Mouse (Mus musculus): ENCODE data around the gene Tmed10. TPM values are rescaled to one million over a fixed set of nuclear protein-coding genes. Genes with fewer than 3 reads are reported as not detected.

Tmed10 gene
- total RNA-seq (2021): 100 to 1,000 TPM; 291 to 336 TPM
- long read RNA-seq, experiment 1, transcript Tmed10-201 (5 exons, 1,482 nt): major isoform, 409 of 558 reads
- long read RNA-seq, experiment 1, partial matches to known transcripts: 6 of 558 reads
- long read RNA-seq, experiment 1, other reads (novel, unspliced or antisense): 140 of 558 reads
- long read RNA-seq, experiment 2, transcript Tmed10-201 (5 exons, 1,482 nt): major isoform, 99 of 135 reads
- long read RNA-seq, experiment 2, partial matches to known transcripts: 1 of 135 reads
- long read RNA-seq, experiment 2, other reads (novel, unspliced or antisense): 35 of 135 reads

DNA sequence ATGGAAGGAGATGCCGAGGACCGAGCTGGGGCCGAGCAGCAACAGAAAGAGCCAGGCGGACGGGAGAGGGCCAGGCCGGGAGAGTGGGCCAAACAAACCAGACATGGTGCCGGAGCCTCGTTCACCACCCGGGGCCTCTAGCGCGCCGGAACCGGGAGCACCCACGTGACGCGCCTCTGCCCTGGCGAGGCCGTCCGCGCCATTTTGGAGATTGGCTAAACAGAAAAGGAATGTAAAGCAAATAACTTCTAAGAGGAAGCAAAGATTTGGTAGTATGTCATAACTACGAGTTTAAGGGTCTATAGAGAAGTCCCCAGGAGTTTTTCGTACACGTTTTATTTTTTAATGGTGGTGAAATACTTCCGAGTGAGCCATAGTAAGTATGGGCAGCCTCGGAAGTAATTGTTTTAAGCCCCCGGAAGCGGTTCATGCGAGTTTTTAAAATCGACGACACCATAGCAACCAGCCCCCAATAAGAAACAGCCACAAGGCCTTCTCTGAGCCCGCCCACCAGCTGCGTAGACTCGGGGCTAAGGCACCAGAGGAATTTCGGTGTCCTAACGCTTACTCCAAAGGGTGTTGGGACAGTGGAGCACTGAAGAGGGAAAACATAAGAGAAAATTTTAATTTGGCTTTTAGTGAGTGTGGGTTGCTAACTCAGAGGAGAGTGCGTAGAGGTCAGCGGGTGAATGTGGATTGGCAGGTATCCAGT lies at the start of gene Tmed10:
Gene Tmed10, minus strand, starts transcription at position 287 of the 712 bp plus-strand sequence.
- peak; percentile 92 to 93 for DNase-seq

DNA sequence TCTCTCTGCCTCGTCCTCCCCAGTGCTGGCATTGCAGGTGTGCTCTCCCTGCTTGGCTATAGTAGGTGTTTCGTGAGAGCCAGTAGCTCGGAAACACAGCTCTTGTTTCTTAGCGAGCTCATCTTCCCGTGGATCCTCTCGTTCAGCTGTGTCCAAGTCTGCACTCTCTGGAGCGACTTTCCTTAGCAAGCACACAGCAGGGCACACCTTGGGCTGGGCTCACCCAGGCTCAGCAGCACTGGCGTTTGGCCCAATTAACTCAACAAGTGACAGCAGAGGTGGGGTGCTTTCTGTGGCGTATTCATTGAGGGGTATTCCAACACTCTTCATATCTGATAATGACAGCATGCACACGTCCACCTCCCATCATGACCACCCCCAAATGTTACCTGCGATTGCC lies 48.6 kb upstream of the Tmed10 start:
- DNase-seq: no peak

DNA sequence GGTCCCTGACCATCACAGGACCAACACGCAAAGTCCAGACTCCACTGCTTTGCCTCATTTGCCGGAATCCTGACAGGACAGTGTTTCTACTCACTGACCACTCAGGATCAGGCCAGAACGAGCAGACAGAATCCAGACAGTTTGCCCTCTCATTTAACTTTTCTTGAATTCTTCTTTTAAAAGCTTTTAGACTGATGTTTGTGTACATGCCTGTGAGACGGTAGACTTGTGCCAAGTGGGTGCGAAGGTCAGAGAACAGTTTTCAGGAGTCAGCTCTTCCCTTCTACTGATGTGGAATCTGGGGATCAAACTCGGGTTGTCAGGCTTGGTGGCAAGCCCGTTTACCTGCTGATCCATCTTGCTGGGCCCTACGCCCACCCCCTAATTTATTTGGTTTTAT lies 47.9 kb upstream of the Tmed10 start:
- no peak for DNase-seq

DNA sequence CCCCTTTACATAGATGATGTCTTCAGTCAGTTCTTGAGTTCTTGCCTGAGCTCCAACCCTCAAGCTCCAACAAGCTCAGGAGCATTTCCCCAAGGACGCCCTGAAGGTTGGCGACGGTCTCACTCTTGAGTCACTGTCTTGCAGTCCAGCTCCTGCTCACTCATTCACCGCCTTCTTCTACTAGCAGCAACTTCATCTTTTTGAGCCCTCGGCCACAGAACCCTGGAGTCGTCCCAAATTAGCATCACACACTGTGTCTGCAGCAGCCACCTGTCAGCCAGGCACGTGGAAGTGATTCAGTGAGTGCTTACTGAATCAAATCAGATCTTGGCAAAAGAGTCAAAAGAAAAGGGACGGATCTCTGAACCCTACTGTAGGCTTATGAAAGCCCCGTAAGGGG lies 46.3 kb upstream of the Tmed10 start:
- no peak for DNase-seq

DNA sequence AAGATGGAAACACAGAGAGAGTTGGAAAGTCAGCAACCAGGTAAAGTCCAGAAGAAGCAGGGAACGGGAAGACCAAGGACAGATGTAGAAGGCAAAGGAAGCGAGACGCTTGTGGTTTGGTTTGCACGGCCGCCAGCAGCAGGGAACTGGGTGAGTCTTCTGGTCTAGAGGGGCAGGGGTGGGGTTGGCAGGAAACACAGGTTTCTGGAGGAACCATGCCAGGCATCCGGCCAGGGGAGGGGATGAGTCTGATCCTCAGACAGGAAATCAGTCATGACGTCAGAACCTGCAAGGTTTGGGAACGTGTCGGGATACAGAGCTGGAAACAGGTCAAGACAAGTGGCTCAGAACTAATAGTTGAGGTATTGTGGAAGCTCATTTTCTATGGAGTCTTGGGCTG lies 43.2 kb upstream of the Tmed10 start:
- peak; percentile 55 to 57 for DNase-seq

DNA sequence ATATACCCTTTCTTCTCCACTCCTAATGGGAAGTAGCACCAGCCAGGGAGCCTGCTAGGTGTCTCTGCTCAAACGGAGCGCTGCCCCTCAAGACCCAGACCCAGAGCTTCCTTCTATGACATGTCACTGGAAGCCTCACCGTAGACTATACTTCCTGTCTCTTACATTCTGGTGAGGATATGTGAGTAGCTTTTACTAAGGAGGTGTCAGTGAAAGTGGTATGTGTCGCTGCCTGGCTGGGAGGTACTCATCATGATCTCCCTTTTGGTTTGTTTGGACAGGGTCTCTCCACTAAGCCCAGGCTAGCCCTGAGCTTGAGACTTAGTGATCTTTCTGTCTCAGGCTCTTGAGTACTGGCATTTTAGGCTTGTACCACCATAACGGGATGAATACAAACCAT lies 41.7 kb upstream of the Tmed10 start:
- DNase-seq: no peak

DNA sequence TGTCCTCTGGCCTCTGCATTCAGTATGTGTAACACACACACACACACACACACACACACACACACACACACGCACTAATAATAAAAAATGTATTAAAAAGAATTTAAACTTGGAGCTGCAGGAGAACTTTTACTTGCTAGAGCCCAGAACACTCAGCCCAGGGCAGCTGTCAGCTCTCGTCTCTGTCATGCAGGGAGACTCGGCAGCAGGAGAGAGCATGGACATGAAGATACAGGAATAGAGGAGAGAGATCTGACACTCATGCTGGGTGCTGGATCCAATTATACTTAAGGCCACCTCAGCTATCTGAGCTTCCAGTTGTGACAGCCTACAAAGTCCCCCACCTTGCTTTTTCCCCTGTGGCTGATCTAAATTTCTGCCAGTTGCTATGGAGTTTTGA lies 41.2 kb upstream of the Tmed10 start:
- DNase-seq: no peak

DNA sequence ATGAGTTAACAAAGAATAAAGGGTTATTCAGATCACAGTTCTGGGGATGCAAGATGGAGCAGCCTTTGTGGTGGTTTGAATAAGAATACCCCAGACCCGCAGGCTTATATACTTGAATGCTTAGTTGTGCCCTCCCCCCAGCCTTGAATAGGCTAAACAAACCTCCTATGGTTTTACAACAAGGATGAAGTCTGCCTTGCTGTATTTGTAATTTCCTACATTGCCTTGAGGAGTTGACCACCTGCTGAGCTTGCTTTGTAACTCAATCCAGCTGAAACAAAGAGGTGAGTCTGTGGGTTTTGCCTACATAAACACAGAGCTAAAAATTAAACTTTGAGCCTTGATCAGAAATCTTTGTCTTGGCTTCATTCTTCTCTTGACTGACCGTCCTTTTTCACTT lies 36.5 kb upstream of the Tmed10 start:
- no peak for DNase-seq

DNA sequence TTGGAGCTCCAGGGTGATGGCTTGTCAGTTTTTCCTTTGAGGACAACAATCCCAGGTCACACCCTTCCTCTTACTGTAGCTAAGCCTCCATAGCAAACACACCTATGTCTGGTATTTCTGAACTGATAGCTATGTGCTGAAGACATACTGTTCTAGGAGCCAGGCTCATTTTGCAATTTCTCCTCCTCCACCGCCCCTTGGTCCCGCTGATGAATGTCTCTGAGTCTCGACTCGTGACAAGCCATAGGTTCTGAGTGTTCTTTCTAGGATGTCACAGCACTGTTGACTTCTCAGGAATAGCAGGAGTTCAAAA lies 23.3 kb upstream of the Tmed10 start:
- DNase-seq: no peak

DNA sequence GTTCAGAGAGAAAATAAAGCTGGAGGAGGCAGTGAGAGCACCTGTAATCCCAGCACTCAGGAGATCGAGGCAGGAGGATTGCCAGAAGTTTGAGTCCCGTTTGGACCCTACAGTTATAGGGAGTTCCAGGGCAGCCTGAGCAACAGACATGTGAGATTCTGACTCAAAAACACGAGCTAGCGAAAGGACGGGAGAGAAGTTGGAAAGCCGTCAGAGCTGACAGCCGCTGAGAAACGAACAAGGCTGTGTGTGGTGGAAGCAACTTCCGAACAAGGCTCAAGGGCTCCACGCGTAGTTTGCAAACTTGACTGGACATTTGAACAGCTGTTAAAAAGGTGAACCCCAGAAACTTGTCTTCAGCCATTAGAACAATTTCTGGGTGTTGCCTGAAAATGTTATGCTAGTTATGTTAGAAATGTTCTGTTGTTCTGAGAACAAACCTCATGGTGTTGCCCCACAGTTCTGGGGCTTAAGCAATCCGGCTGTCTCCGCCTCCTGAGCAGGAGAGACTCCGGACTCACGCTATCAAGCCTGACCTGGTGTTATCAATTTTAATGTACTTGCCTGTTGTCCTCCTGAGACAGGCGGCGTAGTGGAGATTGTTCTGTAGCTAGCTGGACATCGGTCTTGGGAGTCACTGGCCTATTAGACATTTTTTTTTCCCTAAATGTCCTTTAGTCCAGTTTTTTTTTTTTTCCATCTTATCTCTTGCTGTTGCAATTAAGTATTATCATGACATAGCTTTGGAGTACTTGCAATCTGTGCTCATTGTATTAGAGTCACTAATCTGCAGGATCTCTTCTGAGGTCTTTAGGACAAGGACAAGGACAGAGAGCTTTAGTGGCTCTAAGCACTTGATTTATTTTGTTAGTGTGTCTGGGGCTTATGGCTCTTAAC lies 22.7 kb upstream of the Tmed10 start:
- DNase-seq: peak; percentile 50 to 66

DNA sequence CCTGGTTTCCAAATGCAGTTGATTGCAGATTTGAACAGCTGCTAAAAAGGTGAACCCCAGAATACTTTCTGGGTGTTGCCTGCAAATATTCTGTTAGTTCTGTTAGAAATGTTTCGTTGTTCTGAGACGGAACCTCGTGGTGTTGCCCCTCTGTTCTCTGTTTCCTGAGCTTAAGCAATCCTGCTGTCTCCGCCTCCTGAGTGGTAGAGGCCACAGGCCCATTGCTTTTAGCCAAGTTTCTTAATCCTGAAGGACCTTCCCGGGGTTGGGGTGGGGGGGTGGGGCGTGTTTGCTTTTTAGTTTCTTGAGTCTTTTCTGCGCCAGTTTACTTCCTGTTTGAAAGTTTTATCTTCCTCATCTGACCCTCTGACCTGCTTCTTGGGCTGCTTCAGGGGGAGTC lies 19.3 kb upstream of the Tmed10 start:
- no peak for DNase-seq

DNA sequence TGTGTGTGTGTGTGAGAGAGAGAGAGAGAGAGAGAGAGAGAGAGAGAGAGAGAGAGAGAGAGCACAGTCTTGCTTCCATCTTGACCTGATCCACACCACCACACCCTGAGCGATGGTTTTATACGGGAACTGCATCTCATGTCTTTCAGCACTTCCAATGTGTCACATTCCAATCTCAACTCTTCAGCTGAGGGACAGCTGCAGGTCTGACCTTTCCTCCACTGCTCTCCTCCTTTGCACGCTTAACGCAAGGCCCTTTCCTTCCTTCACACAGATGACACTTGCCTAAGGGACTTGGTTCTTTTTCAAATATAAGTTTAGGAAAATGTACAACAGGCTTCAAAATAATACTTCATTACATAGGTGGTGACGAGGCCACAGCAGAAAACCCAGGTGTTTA lies 18.9 kb upstream of the Tmed10 start:
- no peak for DNase-seq

DNA sequence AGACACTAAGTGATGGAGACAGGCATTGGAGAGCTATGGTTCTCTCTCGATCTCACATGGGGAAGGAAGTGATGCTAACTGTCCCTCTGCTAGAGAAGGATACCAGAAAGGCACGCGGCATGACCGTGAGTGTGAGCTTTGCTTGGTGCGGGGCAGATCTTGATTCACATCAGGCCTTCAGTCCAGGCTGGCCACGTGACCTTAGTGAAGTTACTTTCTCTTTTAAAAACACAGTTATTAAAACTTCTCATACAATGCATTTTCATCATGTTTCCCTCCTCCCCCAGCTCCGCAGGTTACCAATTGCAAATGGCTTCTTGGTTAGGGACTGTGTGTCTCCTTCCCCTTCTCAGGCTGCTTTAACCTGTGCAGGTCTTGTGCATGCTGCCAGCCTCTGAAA lies 16.5 kb upstream of the Tmed10 start:
- DNase-seq: no peak

DNA sequence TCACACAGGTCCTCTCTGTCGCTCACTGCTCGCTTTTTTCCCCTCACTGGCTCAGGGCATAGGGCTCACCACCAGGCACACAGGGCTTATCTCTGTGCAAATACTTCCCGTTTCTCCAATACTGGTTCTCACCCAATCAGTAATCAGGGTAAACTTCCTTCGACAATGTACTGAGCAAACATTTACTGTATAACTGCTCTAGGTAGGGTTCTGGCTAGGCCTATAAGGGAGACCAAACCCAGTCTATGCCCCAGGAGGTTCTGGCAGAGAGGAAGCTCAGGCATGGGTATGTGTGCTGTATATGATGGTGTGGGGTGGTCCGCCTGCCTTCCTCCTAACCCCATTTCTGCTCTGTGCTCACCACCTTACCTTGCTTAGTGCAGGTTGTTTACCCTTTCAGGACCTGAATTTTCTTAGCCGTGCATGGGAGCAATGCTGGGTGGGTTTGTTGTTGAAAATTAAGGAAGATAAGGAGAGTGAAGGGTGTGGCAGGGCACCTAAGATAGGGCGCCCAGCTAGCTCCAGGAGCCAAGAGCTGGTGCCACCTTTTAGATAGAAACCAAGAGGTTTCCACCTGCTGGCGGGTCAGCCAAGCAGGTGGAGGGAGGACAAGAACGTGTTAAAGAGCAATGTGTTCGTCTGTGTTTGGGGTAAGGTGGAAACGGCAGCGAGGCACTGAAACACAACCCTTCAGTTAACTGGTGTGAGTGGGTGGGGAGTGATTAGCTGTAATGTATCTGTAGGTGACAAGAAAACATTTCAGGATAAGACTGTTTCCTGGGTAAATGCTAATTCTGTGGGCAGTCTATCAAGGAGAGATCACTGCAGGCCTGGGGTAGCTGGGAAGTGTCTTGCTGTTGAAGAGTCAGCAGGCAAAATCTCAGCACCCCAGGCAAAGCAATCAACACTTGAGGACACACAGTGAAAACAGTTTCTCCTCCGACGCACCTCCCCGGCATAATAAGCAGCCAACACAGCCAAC lies 14.8 kb upstream of the Tmed10 start:
- no peak for DNase-seq

DNA sequence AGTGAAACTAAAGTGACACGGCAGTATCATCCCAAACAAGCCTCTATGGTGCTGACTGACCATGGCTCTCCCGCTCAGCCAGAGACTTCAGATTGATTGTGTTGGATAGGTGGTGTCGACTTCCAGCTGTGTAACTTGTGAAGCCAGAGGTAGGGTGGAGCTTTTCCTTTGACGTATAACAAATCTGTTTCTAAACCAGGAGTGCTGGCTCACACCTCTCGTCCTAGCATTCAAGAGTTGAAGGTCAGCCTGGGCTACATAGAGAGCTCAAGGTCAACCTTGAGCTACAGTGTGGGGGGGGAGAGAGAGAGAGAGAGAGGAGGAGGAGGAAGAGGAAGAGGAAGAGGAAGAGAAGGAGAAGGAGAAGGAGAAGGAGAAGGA lies 11.3 kb upstream of the Tmed10 start:
- DNase-seq: no peak

DNA sequence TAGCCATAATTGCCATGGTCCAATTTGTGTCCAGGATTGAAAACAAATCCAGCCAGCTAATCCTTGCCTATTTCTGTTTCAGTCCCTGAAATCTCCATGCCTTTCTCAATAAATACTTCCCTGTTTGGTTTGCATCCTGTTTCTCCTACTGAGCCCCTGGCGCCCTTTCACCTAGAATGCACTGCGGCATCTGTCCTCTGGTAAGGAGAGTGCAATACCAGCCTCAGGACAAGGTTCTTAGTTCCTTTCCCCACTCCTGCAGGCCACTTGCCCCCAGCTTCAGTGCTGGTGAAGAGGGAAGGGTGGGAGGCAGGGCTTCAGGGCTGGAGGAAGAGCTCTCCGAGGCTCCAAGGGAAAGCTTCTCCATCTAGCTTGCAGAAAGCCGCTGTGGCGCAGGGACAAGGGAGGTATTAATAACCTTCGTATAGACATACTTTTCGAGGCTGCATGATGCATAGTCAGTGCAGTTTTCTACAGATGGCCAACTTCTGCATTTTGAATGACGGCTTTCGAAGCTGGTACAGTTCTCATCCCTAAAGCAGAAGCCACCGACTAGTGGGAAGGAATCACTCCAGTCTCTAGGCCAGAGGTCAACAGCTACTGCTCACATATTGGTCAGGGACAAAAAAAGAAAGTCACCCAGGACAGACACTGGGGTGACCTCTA lies 10.8 kb upstream of the Tmed10 start:
- no peak for DNase-seq

DNA sequence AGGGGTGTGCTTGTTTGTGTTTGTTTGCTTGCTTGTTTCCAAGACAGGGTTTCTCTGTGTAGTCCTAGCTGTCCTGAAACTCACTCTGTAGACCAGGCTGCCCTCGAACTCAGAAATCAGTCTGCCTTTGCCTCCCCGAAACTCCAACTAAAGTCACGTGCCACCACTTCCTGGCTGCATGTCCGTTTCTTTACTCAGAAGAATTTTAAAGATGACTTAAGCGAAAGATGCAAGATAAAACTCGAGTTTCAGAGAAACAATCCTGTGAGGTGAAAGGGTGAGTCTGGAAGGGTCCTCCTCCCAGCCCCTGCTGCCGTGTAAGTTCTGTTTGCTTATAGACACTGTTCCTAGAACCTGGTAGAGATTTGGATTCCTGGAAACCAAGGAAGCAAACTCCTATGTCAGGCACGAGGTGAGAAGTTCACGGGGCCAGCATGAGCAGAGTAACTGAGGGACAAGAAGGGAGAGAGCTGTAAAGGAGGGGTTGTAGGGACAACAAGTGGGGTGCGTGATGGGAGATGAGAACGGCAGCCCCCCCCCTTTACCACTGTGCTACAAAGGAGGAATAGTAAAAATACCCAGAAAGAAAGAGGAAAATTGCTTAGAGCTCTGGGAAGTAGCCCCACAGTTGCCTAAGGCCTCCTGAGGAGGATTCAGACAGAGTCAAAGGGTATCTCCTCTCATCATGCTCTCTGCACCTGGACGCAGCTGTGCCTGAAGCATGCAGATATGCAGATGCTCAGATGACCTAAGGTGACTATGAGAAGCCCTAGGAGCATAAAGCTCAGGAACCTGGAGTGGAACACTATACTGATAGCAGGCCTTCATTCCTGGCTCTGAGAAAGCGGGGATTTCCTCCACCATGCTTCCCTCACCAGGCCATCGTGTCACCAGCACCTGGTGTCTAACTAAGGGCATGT lies 8.4 kb upstream of the Tmed10 start:
- no peak for DNase-seq

DNA sequence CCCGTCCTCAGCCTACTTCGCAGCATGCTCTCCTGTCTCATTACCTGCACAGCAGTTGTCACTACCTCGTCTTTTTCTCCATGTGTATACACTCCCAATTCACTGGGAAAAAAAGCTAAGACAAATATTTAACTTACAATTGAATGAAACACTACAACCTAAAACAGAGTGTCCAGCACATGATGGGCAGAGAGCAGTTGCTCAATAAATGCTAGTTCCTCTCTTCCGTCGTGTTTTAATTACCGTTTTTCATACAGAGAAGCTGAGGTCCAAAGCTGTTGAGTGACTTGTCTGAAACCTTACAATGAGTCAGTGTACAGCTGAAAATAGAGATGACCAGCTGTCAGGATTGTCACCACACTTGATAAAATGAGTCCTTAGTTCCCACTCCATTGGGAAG lies 6.9 kb upstream of the Tmed10 start:
- DNase-seq: no peak

DNA sequence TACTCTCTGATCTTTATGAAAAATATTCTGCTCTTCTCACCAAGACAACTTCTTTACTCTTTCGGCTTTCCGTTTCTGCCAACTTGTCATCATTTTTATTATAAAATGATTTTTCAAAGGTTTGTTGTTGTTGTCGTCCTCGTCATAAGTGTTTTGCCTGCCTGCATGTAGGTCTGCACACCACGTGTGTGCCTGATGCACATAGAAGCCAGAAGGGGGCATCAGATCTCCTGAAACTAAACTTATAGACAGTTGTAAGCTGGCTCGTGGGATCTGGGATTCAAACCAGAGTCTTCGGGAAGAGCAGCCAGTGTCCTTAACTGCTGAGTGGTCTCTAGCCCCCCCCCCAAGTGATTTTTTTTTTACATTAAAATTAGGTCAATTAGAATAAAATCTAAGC lies 6.3 kb upstream of the Tmed10 start:
- DNase-seq: no peak

DNA sequence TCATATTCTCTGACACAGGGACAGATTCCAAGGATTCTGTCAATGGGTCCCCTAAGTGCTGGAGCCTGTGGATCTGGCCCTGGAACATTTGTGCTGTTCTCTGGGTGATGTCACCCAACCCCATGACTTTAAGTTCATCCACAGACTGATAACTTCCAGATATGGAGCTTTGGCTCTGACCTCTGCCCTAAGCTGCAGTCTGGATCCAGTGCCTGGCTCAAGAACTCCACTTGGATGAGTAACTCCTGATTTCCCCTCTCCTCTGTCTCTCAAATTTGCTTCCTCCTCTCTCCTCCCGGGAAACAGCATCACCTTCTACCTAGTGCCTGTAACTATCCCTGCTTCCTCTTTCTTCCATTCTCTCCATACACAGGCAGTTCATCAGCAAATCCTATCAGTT lies 5.7 kb upstream of the Tmed10 start:
- no peak for DNase-seq
